Mouse (Mus musculus): ENCODE measurements at regions not wholly inside any gene's neighbourhood (a gene's known extent, or its start where the extent isn't known, plus 50 kb on each side); places are given as distances from the start of the nearest gene placed in this dataset.

GRCm38 (mm10) chr15:59864746-59865499, 151.5 kb downstream of the 4933412E24Rik start:
- Histone ChIP-seq H3K9me3 (ENCODE audit: control insufficient read depth, low read length) (no peaks in the 10 kb centered on the region), H3K4me3 (replicated peaks; ENCODE audit: low read length) (no peak overlapping the region), H3K36me3 (ENCODE audit: control insufficient read depth, insufficient read depth) (no peaks in the 10 kb centered on the region), H3K9ac (replicated peaks; ENCODE audit: low read depth, low read length) (no peak overlapping the region), H3K4me2 (ENCODE audit: low read length) (peak overlapping the region; percentile 16; the same call in 1 of the 2 replicates), H3K27me3 (replicated peaks; ENCODE audit: control insufficient read depth, insufficient read depth, low read length) (no peaks in the 10 kb centered on the region), H3K4me1 (replicated peaks; ENCODE audit: control insufficient read depth, insufficient read depth, low read length) (no peaks in the 10 kb centered on the region), H3K27ac (ENCODE audit: low read length) (no peak overlapping the region)
- WGBS: 49% methylated on average over 18 of the region's 18 CpGs
- no peak for ATAC-seq

GRCm38 (mm10) chr15:59852271-59853000, 164.0 kb downstream of the 4933412E24Rik start:
- Histone ChIP-seq H3K4me2 (ENCODE audit: low read length) (no peak overlapping the region), H3K27ac (ENCODE audit: low read length) (no peak overlapping the region), H3K9ac (replicated peaks; ENCODE audit: low read depth, low read length) (no peak overlapping the region), H3K36me3 (ENCODE audit: control insufficient read depth, insufficient read depth) (no peaks in the 10 kb centered on the region), H3K27me3 (replicated peaks; ENCODE audit: control insufficient read depth, insufficient read depth, low read length) (no peaks in the 10 kb centered on the region), H3K4me3 (replicated peaks; ENCODE audit: low read length) (no peak overlapping the region), H3K4me1 (replicated peaks; ENCODE audit: control insufficient read depth, insufficient read depth, low read length) (no peaks in the 10 kb centered on the region), H3K9me3 (ENCODE audit: control insufficient read depth, low read length) (no peaks in the 10 kb centered on the region)
- ATAC-seq: no peak
- WGBS: 53% methylated on average over 12 of the region's 12 CpGs

GRCm38 (mm10) chr15:59845158-59845739, 171.2 kb downstream of the 4933412E24Rik start:
- H3K36me3 ChIP-seq (ENCODE audit: control insufficient read depth, insufficient read depth): no peaks in the 10 kb centered on the region
- H3K9me3 ChIP-seq (ENCODE audit: control insufficient read depth, low read length): no peaks in the 10 kb centered on the region
- H3K4me2 ChIP-seq (ENCODE audit: low read length): no peak overlapping the region
- H3K9ac ChIP-seq (replicated peaks; ENCODE audit: low read depth, low read length): no peak overlapping the region
- no peaks in the 10 kb centered on the region for H3K4me1 ChIP-seq (replicated peaks; ENCODE audit: control insufficient read depth, insufficient read depth, low read length)
- no peak for ATAC-seq
- H3K4me3 ChIP-seq (replicated peaks; ENCODE audit: low read length): no peak overlapping the region
- WGBS: 77% methylated on average over 7 of the region's 7 CpGs
- H3K27ac ChIP-seq (ENCODE audit: low read length): no peak overlapping the region
- H3K27me3 ChIP-seq (replicated peaks; ENCODE audit: control insufficient read depth, insufficient read depth, low read length): no peaks in the 10 kb centered on the region

GRCm38 (mm10) chr15:59836631-59837030, 179.8 kb downstream of the 4933412E24Rik start:
- Histone ChIP-seq H3K4me2 (ENCODE audit: low read length) (no peak overlapping the region), H3K27me3 (replicated peaks; ENCODE audit: control insufficient read depth, insufficient read depth, low read length) (no peaks in the 10 kb centered on the region), H3K4me1 (replicated peaks; ENCODE audit: control insufficient read depth, insufficient read depth, low read length) (no peaks in the 10 kb centered on the region), H3K27ac (ENCODE audit: low read length) (no peak overlapping the region), H3K9ac (replicated peaks; ENCODE audit: low read depth, low read length) (no peak overlapping the region), H3K36me3 (ENCODE audit: control insufficient read depth, insufficient read depth) (no peaks in the 10 kb centered on the region), H3K4me3 (replicated peaks; ENCODE audit: low read length) (no peak overlapping the region), H3K9me3 (ENCODE audit: control insufficient read depth, low read length) (no peaks in the 10 kb centered on the region)
- 89% methylated on average over 5 of the region's 5 CpGs for WGBS
- no peak for ATAC-seq

- no peak overlapping the region for H3K4me2 ChIP-seq (ENCODE audit: low read length)
- H3K9ac ChIP-seq (replicated peaks; ENCODE audit: low read depth, low read length): no peak overlapping the region
- no peak overlapping the region for H3K27ac ChIP-seq (ENCODE audit: low read length)
- H3K36me3 ChIP-seq (ENCODE audit: control insufficient read depth, insufficient read depth): no peaks in the 10 kb centered on the region
- H3K4me1 ChIP-seq (replicated peaks; ENCODE audit: control insufficient read depth, insufficient read depth, low read length): peaks cover 1% of the 10 kb centered on the region; the same call in 1 of the 2 replicates
- H3K27me3 ChIP-seq (replicated peaks; ENCODE audit: control insufficient read depth, insufficient read depth, low read length): no peaks in the 10 kb centered on the region
- 86% methylated on average over 3 of the region's 3 CpGs for WGBS
- no peak for ATAC-seq
- no peak overlapping the region for H3K4me3 ChIP-seq (replicated peaks; ENCODE audit: low read length)
- no peaks in the 10 kb centered on the region for H3K9me3 ChIP-seq (ENCODE audit: control insufficient read depth, low read length)
Observed at GRCm38 (mm10) chr15:59833232-59833631, 183.2 kb downstream of the 4933412E24Rik start.

- Histone ChIP-seq H3K9me3 (ENCODE audit: control insufficient read depth, low read length) (no peaks in the 10 kb centered on the region), H3K27ac (ENCODE audit: low read length) (no peak overlapping the region), H3K27me3 (replicated peaks; ENCODE audit: control insufficient read depth, insufficient read depth, low read length) (no peaks in the 10 kb centered on the region), H3K4me2 (ENCODE audit: low read length) (no peak overlapping the region), H3K4me1 (replicated peaks; ENCODE audit: control insufficient read depth, insufficient read depth, low read length) (peaks cover 3% of the 10 kb centered on the region; the same call in 1 of the 2 replicates), H3K9ac (replicated peaks; ENCODE audit: low read depth, low read length) (no peak overlapping the region), H3K4me3 (replicated peaks; ENCODE audit: low read length) (no peak overlapping the region), H3K36me3 (ENCODE audit: control insufficient read depth, insufficient read depth) (no peaks in the 10 kb centered on the region)
- 85% methylated on average over 2 of the region's 2 CpGs for WGBS
- ATAC-seq: no peak
Observed at GRCm38 (mm10) chr15:59831481-59831880, 184.9 kb downstream of the 4933412E24Rik start.

GRCm38 (mm10) chr15:59830553-59831462, 185.6 kb downstream of the 4933412E24Rik start:
- no peak overlapping the region for H3K27ac ChIP-seq (ENCODE audit: low read length)
- 85% methylated on average over 17 of the region's 17 CpGs for WGBS

GRCm38 (mm10) chr15:59828421-59828820, 188.0 kb downstream of the 4933412E24Rik start:
- WGBS: 25% methylated on average over 5 of the region's 5 CpGs
- H3K27ac ChIP-seq (ENCODE audit: low read length): no peak overlapping the region
- no peaks in the 10 kb centered on the region for H3K36me3 ChIP-seq (ENCODE audit: control insufficient read depth, insufficient read depth)
- no peak overlapping the region for H3K4me2 ChIP-seq (ENCODE audit: low read length)
- peak; percentile 86 for ATAC-seq
- peaks cover 6% of the 10 kb centered on the region; the same call in 1 of the 2 replicates for H3K4me1 ChIP-seq (replicated peaks; ENCODE audit: control insufficient read depth, insufficient read depth, low read length)
- no peaks in the 10 kb centered on the region for H3K27me3 ChIP-seq (replicated peaks; ENCODE audit: control insufficient read depth, insufficient read depth, low read length)
- no peaks in the 10 kb centered on the region for H3K9me3 ChIP-seq (ENCODE audit: control insufficient read depth, low read length)
- no peak overlapping the region for H3K9ac ChIP-seq (replicated peaks; ENCODE audit: low read depth, low read length)
- no peak overlapping the region for H3K4me3 ChIP-seq (replicated peaks; ENCODE audit: low read length)

More at GRCm38 (mm10) chr15:59830553-59831462, 185.6 kb downstream of the 4933412E24Rik start:
- Histone ChIP-seq H3K4me1 (replicated peaks; ENCODE audit: control insufficient read depth, insufficient read depth, low read length) (peaks cover 6% of the 10 kb centered on the region; the same call in 1 of the 2 replicates), H3K36me3 (ENCODE audit: control insufficient read depth, insufficient read depth) (no peaks in the 10 kb centered on the region), H3K9ac (replicated peaks; ENCODE audit: low read depth, low read length) (no peak overlapping the region), H3K4me3 (replicated peaks; ENCODE audit: low read length) (no peak overlapping the region), H3K4me2 (ENCODE audit: low read length) (no peak overlapping the region), H3K9me3 (ENCODE audit: control insufficient read depth, low read length) (no peaks in the 10 kb centered on the region), H3K27me3 (replicated peaks; ENCODE audit: control insufficient read depth, insufficient read depth, low read length) (no peaks in the 10 kb centered on the region)
- ATAC-seq: no peak
